Mouse (Mus musculus) adrenal gland, adult 8-10 months (tissue): ENCODE measurements at regions not wholly inside any gene's neighbourhood (a gene's known extent, or its start where the extent isn't known, plus 50 kb on each side); places are given as distances from the start of the nearest gene placed in this dataset.

ENCODE experiments used
- DNase-seq: peaks from one replicate; pipeline ENCODE4 v3.0.0; 2022

DNA sequence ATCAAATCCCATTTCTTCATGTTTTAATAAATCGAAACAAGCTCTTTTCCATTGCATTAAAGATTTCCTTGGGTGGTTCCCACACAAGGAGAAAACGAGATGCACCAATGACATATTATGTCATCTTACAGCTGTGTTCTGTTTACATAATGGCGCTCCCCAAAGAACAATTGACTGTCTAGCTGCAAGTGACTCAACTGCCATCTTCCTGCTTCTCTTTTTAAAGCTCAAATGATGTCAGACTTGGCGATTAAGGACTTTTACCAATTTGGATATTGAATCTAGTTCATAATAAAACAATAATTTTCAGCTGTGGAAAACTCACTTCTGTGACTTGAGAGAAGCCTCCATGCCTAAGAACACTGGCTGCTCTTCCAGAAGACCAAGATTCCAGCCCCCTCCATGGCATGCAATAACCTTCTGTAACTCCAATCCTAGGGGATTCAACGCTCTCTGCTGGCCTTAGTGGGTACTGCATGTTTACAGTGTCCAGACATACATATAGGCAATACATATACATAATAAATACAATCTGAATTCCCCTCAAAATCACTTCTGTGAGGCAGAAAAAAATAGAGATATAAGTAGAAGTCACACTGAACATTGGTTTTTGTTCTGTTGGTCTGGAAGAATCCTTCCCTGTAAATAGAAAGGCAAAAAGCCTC is 318.7 kb downstream of the Rnd3 start:
- no peak for DNase-seq

DNA sequence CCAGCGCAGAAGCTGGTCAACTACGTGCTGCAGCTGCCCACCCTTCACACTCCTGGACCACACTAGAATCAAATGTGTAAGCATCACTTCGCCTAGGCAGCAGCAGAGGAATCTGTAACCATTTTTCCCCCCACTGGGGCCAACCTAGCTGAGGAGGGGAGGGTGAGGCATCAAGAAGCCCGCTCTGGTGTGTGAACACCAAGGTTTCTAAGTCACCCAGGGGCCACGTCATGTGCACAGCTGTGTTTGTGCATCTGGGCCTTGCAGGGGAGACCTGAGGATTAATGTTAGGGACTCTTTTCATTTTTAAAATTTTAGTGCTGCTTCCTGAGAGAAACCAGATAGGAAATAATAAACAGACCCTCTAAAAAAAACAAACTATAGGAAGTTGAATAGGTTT is 321.8 kb downstream of the Rnd3 start:
- no peak for DNase-seq

DNA sequence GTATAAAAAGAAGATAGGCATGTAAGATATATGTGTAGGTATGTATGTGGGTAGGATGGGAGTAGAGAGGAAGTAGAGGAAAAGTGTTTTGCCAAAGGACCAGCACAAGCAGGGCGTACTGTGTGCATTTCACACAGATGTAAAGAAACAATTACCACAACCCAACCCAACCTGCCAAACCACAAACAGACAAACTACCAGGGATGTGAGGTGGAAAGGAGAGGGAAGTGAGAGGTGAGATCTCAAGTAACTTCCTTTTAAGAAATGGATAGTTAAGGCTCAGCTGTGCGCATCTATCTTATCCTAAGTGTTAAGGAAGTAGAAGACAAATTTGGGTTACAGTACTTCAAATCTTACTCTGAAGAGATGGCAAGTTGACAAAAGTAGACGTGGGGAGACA is 322.4 kb downstream of the Rnd3 start:
- DNase-seq = no peak

DNA sequence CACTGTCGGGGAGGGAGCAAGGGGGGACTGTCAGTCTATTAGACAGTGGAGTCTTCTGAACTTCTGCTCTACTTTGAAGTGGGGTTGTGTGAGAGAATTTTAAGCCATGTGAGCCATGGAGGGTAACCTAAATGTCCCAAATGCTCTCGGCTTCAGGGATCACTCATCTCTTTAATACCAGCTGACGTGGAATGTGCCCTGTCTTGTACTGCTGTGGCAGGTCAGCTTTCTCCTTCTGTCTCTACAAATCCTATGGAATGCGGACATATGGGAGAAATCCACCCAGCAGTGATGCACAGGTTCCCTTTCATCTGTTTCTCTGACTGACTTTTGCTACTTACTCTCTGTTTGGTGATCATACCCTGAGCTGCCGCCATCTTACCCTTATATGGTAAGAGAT is 323.3 kb downstream of the Rnd3 start:
- DNase-seq = no peak

DNA sequence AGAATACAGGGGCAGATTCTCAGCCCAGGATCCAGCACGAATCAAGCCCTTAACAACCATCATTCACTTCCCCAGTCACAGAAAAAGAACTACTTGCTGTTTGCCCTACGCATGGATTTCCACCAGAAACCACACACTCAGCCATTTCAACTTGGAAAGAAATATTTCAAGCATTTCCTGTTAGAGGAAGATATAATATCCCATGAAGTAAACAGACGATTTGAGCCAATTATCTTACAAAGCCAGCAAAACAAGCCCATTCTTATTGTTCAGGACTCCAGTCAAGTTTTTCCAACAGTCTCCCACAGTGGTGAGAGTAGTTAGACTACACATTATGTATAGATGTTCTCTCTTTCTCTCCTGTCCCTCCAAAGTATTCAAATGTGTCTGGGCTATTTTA is 324.1 kb downstream of the Rnd3 start:
- no peak for DNase-seq

DNA sequence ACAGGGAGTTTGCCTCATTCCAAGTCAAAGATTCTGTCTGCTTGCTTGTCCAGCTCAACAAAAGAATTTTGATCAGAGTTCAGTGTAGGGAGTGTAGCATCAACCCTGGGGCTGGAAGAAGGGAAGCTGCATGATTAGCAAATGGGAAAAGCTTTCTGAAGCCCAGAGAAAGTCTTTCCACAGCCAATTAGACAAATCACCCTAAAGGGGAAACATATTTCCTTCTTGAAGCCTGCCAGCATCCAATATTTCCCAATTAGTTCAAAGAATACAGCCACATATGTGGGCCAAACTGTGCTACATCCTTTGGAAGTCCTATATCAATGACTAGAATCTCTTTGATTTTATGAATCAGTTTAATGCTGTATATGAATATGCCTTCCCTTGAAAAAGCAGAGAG is 326.2 kb downstream of the Rnd3 start:
- DNase-seq = no peak

DNA sequence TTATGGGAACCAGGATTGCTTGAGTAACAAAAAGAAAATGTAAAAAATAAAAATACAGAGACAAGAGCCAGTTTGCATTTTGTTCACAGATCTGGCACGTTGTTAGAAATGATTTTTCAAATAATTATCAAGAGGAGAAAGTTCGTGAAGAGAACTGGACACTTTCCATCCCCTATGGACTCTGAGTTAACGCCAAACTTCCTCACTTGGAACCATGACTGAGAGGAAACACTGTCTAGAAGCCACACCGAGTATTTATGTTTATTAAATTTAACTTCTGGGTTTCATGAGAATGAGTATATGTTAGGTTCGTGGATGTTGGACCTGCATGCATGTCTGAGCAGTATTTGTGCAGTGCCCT is 329.6 kb downstream of the Rnd3 start:
- DNase-seq = no peak

DNA sequence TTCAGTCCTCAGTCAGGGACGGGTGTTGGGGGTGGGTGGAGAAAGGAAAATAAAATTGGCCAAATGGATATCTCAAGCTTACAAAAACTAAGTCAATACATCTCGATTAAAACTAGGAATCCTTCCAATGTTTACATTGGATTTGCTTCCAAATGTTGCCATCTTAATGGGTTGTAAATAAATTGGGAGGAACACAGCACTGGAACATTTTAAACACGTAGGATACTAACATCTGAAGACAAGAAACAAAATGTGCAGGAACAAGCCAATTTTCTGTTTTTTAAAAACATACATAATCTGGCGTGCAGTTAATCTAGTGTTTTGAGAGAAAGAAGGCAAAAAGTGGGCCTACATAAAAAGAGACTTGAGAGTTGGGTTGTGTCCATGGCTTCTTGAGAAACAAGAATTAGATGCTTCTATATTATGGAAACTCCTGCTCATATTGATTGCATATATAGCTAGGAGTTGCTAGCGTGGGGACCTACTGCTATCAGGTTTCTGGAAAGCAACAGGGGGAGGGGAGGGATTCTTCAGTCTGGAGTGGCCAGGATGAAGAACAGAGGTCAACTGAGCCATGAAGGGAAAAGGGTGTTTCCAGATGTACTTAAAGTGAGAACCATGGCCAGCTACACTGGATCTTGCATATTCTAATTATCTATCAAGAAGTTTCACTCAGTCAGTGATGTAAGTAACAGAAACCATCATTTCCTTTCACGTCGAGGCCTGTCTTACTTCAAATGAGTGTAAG is 330.2 kb downstream of the Rnd3 start:
- DNase-seq = no peak

DNA sequence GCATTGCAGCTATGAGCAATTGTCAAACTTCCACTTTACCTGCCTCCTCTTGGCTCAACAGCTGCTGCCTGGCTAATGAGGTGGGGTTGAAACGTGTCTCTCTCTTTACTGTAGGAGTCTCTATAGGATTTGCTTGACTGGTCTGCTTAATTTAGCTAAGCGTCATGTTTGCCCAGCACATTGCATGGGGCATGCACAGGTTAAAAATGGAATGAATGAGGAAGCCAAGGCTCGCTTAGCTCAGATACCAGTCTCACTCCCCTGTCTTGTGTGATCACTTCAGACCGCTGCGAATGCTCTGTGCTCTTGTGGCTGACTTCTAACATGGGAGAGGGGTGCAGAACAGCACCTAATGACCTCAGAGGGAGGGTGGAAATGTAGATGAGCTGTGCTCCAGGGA is 332.5 kb downstream of the Rnd3 start:
- DNase-seq = no peak

DNA sequence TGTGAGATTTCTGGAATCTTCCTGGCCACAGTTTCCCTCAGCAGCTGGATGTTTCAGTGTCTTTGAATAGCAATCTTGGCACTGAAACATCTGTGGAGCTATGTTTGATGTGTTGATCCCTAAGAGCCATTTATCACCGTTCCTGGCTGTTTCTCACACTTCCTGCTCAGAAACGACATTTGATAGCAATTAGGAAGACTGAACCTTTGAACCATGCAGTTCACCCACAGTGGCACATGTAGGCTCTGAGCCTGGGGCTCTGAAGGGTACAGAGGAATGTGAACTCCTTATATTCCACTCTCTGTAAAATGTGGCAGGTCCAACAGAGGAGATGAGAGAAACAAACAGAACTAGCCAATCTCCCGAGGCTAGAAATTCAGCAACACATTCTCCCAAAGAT is 333.4 kb downstream of the Rnd3 start:
- DNase-seq = no peak

DNA sequence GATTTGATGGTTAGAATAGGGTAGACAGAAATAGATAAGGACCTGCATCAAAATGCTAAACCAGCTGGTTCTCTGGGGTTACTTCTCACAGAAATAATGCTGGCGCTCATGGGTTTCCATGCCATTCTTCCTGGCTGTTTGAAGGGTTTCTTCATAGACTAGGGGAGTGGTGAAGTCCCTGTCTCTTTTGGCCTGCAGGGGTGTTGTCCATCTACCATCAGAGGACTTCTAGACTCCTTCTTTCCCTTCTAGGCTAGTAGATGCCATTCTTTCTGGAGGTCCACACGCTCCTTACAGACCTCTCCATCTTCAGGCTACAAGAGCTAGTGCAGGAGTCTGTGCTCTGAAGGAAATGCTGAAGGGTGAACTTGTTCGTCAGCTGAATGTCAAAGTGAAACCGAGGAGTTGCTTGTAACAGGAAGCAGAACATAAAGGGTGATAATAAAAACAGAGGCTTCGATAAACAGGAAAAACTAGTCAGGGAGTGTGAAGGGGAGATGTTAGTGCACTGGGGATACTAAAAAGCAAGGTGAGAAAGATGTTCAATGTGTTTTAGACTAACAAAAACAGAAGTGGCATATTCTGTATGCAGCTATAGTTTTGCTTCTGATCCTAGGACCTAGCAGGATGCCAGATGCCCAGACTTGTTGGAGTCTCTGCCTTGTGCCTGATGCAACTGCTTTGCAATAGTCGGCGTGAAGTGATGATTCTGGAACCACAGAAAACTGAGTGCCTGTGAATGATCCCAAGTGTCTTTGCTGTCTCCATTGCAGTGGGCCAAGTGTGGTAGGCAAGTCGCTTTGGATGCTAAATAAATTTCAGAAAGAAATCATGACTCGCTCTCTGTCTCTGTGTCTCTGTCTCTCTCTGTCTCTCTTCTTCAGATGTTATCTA is 335.1 kb downstream of the Rnd3 start:
- DNase-seq = no peak

DNA sequence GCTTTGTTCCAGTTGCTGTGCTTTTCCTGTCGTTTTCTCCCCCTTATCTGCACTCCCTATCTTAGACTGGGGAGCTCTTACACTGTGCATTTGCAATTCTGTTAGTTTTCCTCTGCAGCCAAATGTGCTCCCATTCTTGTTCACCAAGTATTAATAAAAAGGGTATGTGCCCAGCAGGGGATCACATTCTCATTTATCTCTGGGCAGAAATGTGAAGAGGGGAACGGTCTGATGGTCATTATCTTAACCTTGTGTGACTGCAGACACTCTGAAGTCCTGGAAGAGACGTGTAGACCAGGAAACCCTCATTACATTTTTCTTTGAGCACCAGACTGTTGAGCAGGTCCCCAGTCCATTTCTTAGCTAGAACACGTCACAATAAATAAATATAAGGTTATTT is 336.6 kb downstream of the Rnd3 start:
- DNase-seq = no peak

DNA sequence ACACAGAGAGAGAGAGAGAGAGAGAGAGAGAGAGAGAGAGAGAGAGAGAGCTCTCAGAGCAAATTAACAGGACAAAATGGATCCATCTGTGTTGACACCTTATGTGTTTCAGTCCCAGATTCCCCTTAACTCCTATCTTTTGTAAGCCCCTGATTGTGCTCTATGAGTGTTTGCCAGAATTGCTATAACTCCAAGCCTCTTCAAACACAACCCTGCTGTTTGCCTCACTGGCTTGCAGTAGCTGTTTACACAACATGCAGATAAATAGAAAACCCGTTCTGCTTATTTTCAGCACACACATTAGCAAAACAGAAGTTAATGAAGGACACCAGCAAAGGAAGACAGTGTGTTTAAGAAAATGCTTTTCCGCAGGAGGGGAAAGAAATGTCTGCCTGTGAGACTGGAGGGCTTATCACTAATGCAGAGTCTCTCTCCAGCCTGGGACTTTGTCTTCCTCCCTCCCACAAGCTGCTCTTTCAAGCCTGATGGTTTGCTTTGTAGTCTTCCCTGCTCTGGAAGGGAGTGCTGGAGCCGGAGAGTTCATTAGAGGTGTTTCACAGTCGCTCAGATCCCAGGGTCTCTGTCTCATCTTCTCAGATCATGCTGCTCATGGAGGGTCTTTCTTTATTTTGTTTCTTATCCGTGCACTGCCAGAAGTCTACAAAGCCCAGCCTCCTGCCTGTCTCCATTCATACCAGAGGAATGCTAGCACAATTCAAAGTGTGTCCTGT is 338.4 kb downstream of the Rnd3 start:
- DNase-seq = no peak

DNA sequence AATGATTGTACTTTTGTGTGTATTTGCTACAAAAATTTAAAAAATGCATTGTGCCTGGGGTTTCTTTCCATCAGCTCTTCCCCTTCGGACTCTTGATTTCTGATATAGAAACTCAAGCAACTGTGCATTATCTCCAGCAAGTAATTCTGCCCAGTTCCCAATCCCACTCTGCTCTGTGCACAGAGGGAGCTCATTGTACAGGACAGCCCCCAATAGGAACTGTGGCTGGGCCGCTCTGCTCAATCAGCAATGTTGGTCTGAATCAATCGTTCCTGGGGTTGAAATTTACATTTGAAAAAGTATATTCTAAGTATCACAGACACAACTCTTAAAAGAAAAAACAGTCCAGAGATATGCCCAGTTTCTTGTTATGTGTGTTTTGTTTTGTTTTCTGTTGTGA is 339.1 kb downstream of the Rnd3 start:
- DNase-seq = no peak

DNA sequence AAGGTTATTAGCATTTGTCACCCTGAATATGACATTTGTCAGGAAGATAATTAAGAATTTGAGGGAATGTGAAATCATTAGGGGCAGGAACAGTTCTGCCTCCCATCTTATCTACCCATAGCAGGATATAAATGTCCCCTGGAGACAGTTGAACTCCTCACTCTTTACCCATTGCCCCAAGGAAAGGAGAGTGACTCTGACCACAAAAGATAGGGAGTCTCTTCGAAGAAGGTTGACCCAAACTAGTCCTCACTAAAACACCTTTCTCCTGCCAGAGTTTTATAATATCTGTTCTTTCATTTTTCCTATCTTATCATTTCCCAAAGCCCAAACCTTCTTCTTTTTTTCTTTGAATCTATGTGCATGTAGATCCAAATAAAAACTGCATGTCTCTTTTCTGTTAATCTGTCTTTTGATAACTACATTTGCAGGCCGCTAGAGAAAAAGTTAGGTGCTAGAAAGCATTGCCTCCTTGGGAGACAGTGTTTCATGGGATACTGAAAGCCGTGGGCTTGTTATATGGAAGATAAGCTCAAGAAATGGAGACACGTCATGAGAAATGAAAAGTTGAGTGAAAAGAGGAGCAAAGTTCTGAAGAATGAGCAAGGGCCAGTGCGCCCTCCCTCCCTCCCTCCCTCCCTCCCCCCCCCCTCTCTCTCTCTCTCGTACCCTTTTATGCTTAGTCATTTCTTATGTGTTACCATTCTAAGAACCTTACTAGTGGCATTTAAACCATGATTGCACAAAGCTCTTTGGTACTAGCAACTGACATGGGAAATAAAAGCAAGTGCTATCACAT is 341.6 kb downstream of the Rnd3 start:
- no peak for DNase-seq

DNA sequence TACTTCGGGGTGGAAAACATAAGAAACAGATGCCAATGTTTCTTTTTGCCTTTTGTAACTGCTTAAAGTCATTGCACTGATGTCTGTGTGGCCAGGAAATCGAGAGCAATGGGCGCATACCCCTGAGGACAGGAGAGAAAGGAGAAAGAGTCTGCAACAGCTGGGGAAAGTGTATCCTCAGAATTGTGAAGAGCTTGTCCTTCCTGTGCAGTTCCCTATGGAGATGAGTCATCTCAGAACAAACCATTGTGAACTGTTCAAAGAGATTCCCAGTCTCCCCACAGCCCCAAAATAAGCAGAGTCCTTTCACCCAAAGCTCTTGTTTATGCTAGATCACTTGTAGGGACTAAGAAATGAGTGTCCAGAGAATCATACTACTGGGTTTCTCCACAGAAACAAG is 343.3 kb downstream of the Rnd3 start:
- no peak for DNase-seq

DNA sequence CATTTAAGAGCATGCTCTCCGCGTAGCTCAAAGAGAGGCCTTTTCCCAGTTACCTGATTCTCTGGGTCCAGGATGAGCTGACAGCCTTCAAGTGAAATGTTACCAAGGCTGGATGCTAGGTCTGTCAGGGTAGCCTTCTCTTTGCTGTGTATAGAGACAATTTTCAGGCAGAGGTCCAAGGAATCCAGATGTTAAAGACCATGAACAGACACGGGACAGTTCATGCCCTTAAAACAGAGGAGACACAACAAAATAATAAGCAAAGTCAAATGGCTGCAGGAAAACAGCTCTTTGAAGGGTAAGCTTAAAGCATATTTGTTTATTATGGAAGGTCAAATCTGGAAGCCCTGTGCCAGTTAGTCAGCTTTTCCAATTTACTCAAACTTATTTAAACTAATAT is 352.8 kb downstream of the Rnd3 start:
- DNase-seq = no peak

DNA sequence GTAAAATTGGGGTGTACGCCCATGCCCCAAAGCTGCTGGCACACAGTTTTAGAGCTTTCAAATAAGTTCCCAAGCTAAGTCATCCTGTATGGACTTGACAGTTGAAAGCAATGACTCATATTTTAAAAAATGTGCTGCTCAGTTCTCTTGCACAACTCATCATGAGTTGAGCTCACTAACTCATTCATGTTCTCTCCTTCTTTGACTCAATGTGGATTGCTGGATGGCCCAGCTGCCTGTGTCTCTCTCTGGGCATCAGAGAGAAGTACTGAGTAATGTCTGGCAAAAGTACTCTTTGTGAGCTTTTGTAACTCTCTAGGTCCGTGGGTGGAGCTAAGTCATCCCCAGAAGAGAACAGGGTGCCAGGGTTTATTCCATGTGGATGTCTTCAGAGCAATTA is 355.3 kb downstream of the Rnd3 start:
- DNase-seq = peak; percentile 7

DNA sequence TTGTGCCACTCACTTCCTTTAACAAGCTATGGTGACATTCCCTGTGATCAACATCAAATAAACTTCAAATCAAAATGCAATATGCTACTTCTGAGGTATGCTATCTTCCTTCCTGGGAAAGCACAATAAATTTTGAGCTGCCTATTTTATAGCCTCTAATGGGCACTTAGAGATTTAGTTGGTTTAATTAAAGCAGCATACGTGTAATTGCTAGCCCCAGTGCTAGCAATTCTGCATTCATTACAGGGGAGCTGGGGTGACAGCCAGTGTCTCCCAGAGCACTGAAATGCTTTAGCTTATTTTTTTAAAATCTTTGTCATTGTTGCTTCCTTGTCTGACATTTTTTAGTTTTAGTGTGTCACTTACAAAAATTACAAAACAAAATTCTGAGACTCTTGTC is 355.8 kb downstream of the Rnd3 start:
- DNase-seq = no peak

DNA sequence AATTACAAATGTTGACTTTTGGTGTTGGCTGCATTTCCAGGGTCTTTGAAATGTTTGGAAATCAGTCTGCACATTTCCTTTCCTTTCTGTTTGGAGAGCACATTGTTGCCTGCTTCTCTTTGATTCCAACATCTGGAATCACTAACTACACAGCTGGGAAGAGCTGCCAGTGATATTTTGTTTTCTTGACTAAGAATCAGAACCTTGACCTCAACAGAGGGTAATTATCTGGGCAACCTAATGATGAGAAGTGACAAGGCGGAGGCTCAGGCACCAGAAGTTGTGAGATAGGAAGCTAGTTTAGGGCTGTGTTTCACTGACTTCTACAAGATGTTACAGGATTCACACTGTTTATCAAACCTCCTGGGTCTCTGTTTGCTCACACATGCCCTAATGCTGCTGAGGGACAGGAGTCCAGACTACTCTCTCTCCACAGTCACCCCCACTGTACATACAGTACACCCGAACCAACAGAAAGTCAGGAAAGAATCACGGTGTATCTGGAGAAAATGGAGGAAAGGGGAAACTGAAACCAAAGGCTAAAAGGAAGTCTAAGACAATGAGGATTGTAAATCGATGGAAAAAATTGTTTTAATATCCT is 359.8 kb downstream of the Rnd3 start:
- DNase-seq = no peak

DNA sequence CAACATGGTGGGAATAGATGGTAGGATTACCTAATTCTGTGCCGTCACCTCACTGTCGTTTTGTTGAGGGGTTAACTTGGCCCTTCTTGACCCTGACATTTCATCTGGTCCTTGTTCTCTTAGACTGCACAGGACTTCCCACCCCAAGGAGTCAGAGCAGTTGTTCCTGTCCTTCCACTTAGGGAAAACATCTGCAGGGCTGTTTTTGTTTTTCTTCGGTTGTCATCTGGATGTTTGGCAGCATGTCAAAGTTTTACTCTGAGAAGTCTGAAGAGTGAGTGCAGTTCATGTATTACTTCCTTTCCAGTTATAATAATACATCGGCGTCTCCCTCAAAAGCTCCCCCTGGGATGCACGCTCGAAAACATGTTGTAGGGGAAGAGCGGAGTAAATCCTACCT is 376.8 kb downstream of the Rnd3 start:
- DNase-seq = no peak

DNA sequence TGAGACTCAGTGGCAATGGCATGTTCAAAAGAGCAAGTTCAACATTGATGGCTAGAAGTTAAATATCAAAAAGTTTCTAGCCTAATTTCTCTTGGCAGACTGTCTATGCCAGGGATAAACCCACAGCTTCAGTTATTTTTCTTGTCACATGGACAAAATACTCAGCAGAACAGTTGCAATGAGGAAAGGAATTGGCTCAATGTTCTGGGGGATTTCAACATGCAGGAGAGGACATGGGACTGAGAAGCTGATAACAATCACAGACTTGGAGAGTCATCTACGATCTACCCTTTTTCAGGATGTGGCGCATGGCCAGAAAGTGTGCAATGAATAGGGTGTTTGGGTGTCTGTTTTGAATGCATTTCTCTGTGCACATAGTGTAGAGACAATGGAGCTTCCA is 389.9 kb downstream of the Rnd3 start:
- DNase-seq = no peak
